ENCODE assay signal across 8 mouse cellular contexts in the genomic region with DNA sequence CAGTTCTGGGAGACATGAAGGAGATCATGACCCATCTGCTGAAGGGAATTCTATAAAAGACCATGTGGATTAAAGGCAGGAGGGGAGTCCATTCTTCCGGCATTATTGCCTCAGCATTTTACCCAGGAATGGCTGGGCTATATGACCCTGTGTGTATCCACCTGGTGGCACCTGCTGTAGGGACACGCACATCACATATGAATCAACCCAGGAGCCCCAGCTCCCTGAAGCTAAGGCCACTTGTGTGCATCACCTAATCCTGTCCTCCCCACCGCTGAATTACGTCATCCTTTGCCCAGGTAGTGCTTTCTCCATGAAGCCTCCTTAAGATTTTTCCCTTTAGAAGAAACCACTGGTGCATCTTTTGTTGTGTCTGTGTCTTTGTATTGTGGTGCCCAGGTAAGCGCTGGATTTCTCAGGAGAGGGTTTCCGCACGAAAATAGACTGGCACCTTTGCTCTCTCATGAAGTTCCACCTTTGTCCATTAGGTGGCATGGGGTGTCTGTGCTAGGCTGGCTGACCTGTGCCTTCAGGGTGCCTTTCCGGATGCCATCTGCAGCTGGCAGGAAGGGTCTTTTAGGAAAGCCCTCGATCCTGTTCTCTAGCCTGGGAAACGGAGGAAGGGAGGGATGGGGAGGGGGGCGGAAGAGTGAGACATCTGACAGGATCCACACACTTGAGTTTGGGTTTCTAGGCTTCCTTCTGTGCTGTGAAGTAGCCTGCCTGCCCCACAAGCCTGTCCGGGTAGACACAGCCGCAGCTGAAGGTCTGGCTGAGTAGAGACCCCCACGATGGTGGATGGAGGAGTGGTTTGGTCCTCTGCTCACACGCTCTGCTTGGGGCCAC. TPM values are rescaled to one million over a fixed set of nuclear protein-coding genes. Genes with fewer than 3 reads are reported as not detected.
A peak's percentile ranks its signal among the peaks of the same experiment; 100 is the strongest.
DNase-seq lines count a peak whose midpoint lies in the region; ATAC-seq and TF ChIP-seq lines count a peak whose summit lies in the region.

No protein-coding gene starts in this region.

- WGBS in liver, embryonic 11.5 days = 27% methylated on average over 15 of the region's 15 CpGs
- WGBS in thymus, adult 2 months = 37% methylated on average over 15 of the region's 15 CpGs

- H3K9me3 ChIP-seq in liver, embryonic 11.5 days (ENCODE audit: control insufficient read depth, low read length) = no peaks in the 10 kb centered on the region

- no peak overlapping the region for H3ac ChIP-seq in myocyte (ENCODE audit: control insufficient read depth, insufficient read length)

- peaks cover 4% of the 10 kb centered on the region; the same call in 1 of the 2 replicates for H3K4me1 ChIP-seq in liver, embryonic 11.5 days (replicated peaks; ENCODE audit: control insufficient read depth, insufficient read depth, low read length)
- peaks cover 4% of the 10 kb centered on the region for H3K4me1 ChIP-seq in thymus, adult 2 months (replicated peaks; ENCODE audit: control insufficient read depth, insufficient read depth, low read length)

- no peaks in the 10 kb centered on the region for H3K36me3 ChIP-seq in liver, embryonic 11.5 days (ENCODE audit: control insufficient read depth, insufficient read depth, low read length)
- peaks cover 13% of the 10 kb centered on the region for H3K36me3 ChIP-seq in myocyte (ENCODE audit: control insufficient read depth, insufficient read depth)
- no peaks in the 10 kb centered on the region for H3K36me3 ChIP-seq in thymus, adult 2 months (ENCODE audit: control insufficient read depth, insufficient read depth, low read length)

- peak; percentile 69 for DNase-seq in 3T3-L1 (ENCODE audit: low read depth, low spot score)
- peak; percentile 73 for DNase-seq in R1 (ENCODE audit: low read depth, low spot score)
- peak; percentile 42 to 81 for DNase-seq in cerebellum, postnatal 4 days (ENCODE audit: low spot score in 2 of 2)
- peak; percentile 70 to 84 for DNase-seq in heart, adult 18-20 months
- peak; percentile 52 for DNase-seq in kidney, adult 11 months
- DNase-seq in liver, embryonic 11.5 days (ENCODE audit: low spot score) = peak; percentile 54
- DNase-seq in thymus, adult 2 months = peak; percentile 81

- TF ChIP-seq POLR2A in myocyte (IDR thresholded peaks at IDR 0.05; ENCODE audit: insufficient read length, low read depth) = no peak
- no peak for TF ChIP-seq POLR2A in thymus, adult 2 months (IDR thresholded peaks at IDR 0.05; ENCODE audit: control insufficient read depth, extremely low read depth, insufficient read depth, low read length, poor library complexity)

- peak; percentile 62; the same call in 1 of the 2 replicates for TF ChIP-seq CTCF in thymus, adult 2 months (IDR thresholded peaks at IDR 0.05; ENCODE audit: borderline replicate concordance, control insufficient read depth, extremely low read depth, insufficient read depth, low read length, poor library complexity)

- 0 out of 2 replicates have a peak overlapping the region, but pooled peaks have one; percentile 17 for H3K9ac ChIP-seq in liver, embryonic 11.5 days (ENCODE audit: low read depth, low read length)

- no peaks in the 10 kb centered on the region for H3K27me3 ChIP-seq in liver, embryonic 11.5 days (replicated peaks; ENCODE audit: control insufficient read depth, insufficient read depth, low read length)
- H3K27me3 ChIP-seq in myocyte (ENCODE audit: control insufficient read depth, insufficient read depth, insufficient read length) = no peaks in the 10 kb centered on the region
- no peaks in the 10 kb centered on the region for H3K27me3 ChIP-seq in thymus, adult 2 months (ENCODE audit: control insufficient read depth, insufficient read depth, low read length)

- no peak overlapping the region for H3K4me3 ChIP-seq in liver, embryonic 11.5 days (ENCODE audit: low read depth, low read length)
- H3K4me3 ChIP-seq in myocyte = no peak overlapping the region
- H3K4me3 ChIP-seq in thymus, adult 2 months (ENCODE audit: control insufficient read depth, insufficient read depth, low read length) = no peak overlapping the region

- H3K79me2 ChIP-seq in myocyte (ENCODE audit: control insufficient read depth, insufficient read depth) = peaks cover 2% of the 10 kb centered on the region

- ATAC-seq in liver, embryonic 11.5 days (replicated peaks; ENCODE audit: low FRiP score) = 0 out of 2 replicates have a peak, but pooled peaks have one; percentile 47

- no peak overlapping the region for H3K4me2 ChIP-seq in liver, embryonic 11.5 days
- no peak overlapping the region for H3K4me2 ChIP-seq in myocyte (ENCODE audit: low read depth)

- no peak overlapping the region for H3K27ac ChIP-seq in liver, embryonic 11.5 days (ENCODE audit: low read depth, low read length)
- no peak overlapping the region for H3K27ac ChIP-seq in thymus, adult 2 months (ENCODE audit: control insufficient read depth, insufficient read depth, low read length)

TF ChIP-seq in myocyte, 11 proteins besides CTCF, POLR2A, EP300 and RAD21:
- TF ChIP-seq CEBPB (IDR thresholded peaks at IDR 0.05; ENCODE audit: insufficient read depth, poor library complexity, severe bottlenecking) = 0 out of 2 replicates have a peak, but pooled peaks have one; percentile 8
- no peak for TF ChIP-seq TCF12 (IDR thresholded peaks at IDR 0.05; ENCODE audit: insufficient read depth, poor library complexity, severe bottlenecking)
TF ChIP-seq in myocyte: peak in this region for 1.

RNA-seq across cellular contexts. Expression of a gene that starts 1.4 kb away (rescaled TPM):
- total RNA-seq in heart, adult 18-20 months (2021) = 100 to 1,000 TPM; 118 to 119 TPM
- 228 and 245 TPM in 2 replicates for polyA plus RNA-seq in liver, embryonic 11.5 days (2014; fragmentation: Nextera tagmentation; extraction: Ambion mirVana)
- polyA plus RNA-seq in myocyte (2012; fragmentation: generic; extraction: Trizol) = 266 TPM
- 569 and 585 TPM in 2 replicates for polyA plus RNA-seq in thymus, adult 2 months (2012; rRNA removed)

RNA-seq across cellular contexts. Expression of a gene that starts 2.3 kb away (rescaled TPM):
- total RNA-seq in heart, adult 18-20 months (2021) = 10 to 100 TPM; 13.5 to 15.7 TPM
- 0.10 TPM in 1 of 2 replicates, not detected in the other for polyA plus RNA-seq in liver, embryonic 11.5 days (2014; fragmentation: Nextera tagmentation; extraction: Ambion mirVana)
- 1.8 TPM for polyA plus RNA-seq in myocyte (2012; fragmentation: generic; extraction: Trizol)
- polyA plus RNA-seq in thymus, adult 2 months (2012; rRNA removed) = 1.9 and 2.4 TPM in 2 replicates

RNA-seq across cellular contexts. Expression of a gene that starts 7.3 kb away (rescaled TPM):
- 1,000 to 10,000 TPM; 5,748 to 6,764 TPM for total RNA-seq in heart, adult 18-20 months (2021)
- polyA plus RNA-seq in liver, embryonic 11.5 days (2014; fragmentation: Nextera tagmentation; extraction: Ambion mirVana) = 17.6 and 39.0 TPM in 2 replicates
- 7,028 TPM for polyA plus RNA-seq in myocyte (2012; fragmentation: generic; extraction: Trizol)
- polyA plus RNA-seq in thymus, adult 2 months (2012; rRNA removed) = 4.2 and 103 TPM in 2 replicates

RNA-seq across cellular contexts. Expression of a gene that starts 35.7 kb away (rescaled TPM):
- 1 to 10 TPM; 4.2 to 5.1 TPM for total RNA-seq in heart, adult 18-20 months (2021)
- 14.9 and 15.0 TPM in 2 replicates for polyA plus RNA-seq in liver, embryonic 11.5 days (2014; fragmentation: Nextera tagmentation; extraction: Ambion mirVana)
- polyA plus RNA-seq in myocyte (2012; fragmentation: generic; extraction: Trizol) = 5.4 TPM
- 7.4 and 8.0 TPM in 2 replicates for polyA plus RNA-seq in thymus, adult 2 months (2012; rRNA removed)

RNA-seq across cellular contexts. Expression of a gene that starts 35.9 kb away (rescaled TPM):
- 10 to 100 TPM; 42.4 to 45.3 TPM for total RNA-seq in heart, adult 18-20 months (2021)
- polyA plus RNA-seq in liver, embryonic 11.5 days (2014; fragmentation: Nextera tagmentation; extraction: Ambion mirVana) = 77.2 and 84.4 TPM in 2 replicates
- polyA plus RNA-seq in myocyte (2012; fragmentation: generic; extraction: Trizol) = 42.6 TPM
- 106 and 111 TPM in 2 replicates for polyA plus RNA-seq in thymus, adult 2 months (2012; rRNA removed)

Comparison
In these comparisons a context has a peak if more than half of its experiments do, and no peak if none do; other contexts are left out.
1. RNA of a gene that starts 7.3 kb away (polyA plus RNA-seq): 7,028 TPM in myocyte (single experiment); 4.2 to 103 TPM in thymus, adult 2 months and 17.6 to 39.0 TPM in liver, embryonic 11.5 days; every median in the first group is over 10 times any median in the second.
2. Peak in every context shown above with its lines, with median percentiles within 50 percentile points of each other: DNase-seq.